Mouse (Mus musculus): ENCODE results near the gene Defb23. TPM values are rescaled to one million over a fixed set of nuclear protein-coding genes. Genes with fewer than 3 reads are reported as not detected.
"Not testable (repeated sequence)": the region's sequence is repeated elsewhere in the genome, so short reads cannot be mapped to it uniquely, and the experiment has no call there.

Gene Defb23
- total RNA-seq, 1 experiment from 2014 or later: not detected

- DNase-seq: peak; percentile 95
Measured at GRCm38 (mm10) chr2:152436983-152437860, 27.2 kb downstream of the Defb23 start.

DNA sequence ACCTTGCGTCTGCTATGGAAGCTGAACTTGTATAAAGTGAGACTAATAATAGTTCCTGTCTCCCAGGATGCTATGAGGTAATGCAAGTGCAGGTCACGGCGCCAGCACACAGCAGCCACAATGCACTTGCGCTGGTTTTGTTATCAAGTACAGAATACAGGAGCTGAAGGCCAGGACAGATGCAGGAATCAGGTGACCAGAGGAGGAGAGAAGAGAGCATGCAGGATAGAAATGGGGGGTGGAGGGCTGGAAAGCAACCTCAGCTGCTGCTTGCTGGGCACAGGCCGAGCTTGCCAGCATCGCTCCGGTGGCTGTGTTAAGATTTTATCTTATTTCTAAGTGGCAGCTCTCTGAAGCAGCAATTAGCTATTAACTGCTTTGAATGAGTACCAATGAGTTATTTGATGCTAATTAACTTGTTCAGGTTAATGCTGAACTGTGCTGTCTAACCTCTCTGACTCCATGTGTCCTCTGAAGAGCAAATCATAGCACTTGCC is 28.0 kb downstream of the Defb23 start:
- DNase-seq: peak; percentile 24

DNA sequence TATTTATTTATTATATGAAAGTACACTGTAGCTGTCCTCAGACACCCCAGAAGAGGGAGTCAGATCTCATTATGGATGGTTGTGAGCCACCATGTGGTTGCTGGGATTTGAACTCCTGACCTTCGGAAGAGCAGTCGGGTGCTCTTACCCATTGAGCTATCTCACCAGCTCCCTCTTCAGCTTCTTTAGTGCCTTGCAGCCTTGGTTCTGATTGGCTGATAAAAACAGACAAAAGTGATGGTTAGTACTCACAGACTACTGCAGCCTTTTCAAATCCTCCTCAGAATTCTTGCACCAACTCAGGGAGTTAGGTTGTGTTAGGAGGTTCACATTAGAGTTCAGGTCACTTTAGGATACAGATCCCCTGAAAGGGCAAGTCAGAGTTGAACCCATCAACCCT is 35.9 kb downstream of the Defb23 start:
- not testable (repeated sequence) for DNase-seq

GRCm38 (mm10) chr2:152427493-152427892 is 36.9 kb downstream of the Defb23 start:
- peak; percentile 52 for DNase-seq

DNA sequence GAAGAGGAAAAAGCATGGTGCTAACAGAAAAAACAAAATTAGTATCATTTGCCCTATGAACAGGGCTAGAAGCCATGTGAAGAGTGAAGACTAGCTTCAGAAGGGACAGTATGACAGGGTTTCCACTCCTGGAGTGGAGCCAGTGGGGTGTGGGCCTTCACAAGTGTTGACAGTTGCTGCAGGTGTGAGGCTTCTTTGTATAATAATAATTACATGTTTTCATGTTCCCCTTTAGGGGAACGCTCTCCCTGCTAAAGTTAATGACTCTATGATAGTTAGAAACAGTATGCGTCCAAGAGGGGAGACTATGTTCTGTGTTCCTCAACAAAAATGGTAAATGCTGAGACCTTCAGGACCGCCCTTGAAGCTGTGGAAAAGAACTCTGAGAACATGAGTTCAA is 48.6 kb downstream of the Defb23 start:
- DNase-seq: no peak

- DNase-seq: no peak
Measured at GRCm38 (mm10) chr2:152415287-152415686, 49.1 kb downstream of the Defb23 start, which contains the start of gene 6820408C15Rik. 6820408C15Rik (plus strand) TSS chr2:152415587.

DNA sequence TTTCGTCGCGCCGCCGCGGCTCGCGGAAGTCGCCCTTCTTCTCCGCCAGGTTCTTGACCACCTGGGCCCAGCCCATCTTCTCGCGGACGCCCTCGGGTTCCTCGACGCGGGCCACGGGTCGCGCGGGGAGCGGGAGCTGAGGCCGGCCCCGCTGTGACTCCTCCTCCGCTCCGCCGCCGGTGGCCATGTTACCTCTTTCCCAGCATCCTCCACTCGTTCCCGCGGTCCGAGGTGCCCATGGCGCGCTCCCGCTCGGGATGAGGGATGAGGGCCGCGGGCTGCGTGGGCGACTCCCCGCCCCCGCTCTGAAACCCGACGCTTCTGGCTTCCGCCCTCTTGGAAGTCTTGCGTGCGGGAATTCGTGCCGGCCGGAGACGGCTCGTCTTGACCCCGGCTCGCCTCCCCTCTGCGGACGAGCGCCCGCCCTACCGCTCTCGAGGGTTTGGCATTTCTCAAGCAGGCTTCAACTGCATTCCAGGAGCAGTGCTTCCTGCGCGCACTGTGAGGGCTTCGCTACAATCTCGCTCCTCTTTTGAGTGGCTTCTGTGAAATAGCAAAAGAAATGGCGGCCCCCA is 49.7 kb downstream of the Defb23 start, which contains the start of gene Zcchc3:
Gene Zcchc3 (minus strand): TSS at position 437 of the 575 bp plus-strand sequence.
- peak; percentile 94 for DNase-seq

- DNase-seq: peak; percentile 53
Measured at GRCm38 (mm10) chr2:152413765-152414584, 50.4 kb downstream of the Defb23 start.

DNA sequence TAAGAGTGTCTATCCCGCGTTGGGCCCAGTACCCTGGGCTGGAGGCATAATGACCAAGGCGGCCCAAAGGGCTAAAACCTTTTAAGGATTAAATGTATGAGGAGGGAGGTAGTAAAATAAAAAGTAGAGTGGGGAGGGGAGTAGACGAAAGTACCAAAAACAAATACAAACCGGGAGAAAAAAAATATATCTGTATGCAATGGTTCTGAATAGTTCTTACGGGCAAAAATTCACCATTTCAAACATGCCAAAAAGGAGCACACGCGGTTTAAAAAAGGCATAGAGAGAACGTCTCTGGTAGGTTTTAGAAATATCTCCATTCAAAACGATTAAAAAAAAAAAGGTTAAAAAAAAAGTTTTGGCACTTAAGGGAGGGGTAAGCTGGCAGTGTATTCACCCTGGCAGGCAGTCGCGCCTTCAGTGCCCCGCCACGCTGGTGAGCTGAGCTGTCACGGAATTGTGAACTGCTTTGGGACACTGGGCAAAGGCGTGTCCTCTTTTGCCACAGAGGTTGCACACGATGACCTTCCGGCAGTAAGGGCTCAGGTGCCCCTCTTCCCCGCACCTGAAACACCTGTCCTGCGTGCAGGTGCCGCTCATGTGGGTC is 51.2 kb downstream of the Defb23 start:
- peak; percentile 65 for DNase-seq

GRCm38 (mm10) chr2:152412526-152413157 is 51.8 kb downstream of the Defb23 start:
- DNase-seq: no peak

GRCm38 (mm10) chr2:152411471-152411870 is 52.9 kb downstream of the Defb23 start:
- DNase-seq: no peak

- peak; percentile 83 for DNase-seq
Measured at GRCm38 (mm10) chr2:152410971-152411371, 53.4 kb downstream of the Defb23 start.

- no peak for DNase-seq
Measured at GRCm38 (mm10) chr2:152409781-152410180, 54.6 kb downstream of the Defb23 start.

Other genes starting within 250 kb of the Defb23 start
- gene Csnk2a1, start 237.8 kb downstream of the Defb23 start, total RNA-seq (2021): 103 and 105 TPM in 2 replicates
- gene Tbc1d20, start 170.8 kb downstream of the Defb23 start, total RNA-seq (2021): 145 and 149 TPM in 2 replicates
- 104 and 107 TPM in 2 replicates for gene Rbck1, start 132.0 kb downstream of the Defb23 start, total RNA-seq (2021)
- 4.5 and 6.0 TPM in 2 replicates for gene Trib3, start 120.6 kb downstream of the Defb23 start, total RNA-seq (2021)
- 2.8 and 3.0 TPM in 2 replicates for gene Nrsn2, start 88.0 kb downstream of the Defb23 start, total RNA-seq (2021)
- gene Sox12, start 66.6 kb downstream of the Defb23 start, total RNA-seq (2021): 14.7 and 16.0 TPM in 2 replicates
- gene Zcchc3, start 49.6 kb downstream of the Defb23 start, total RNA-seq (2021): 8.3 and 9.9 TPM in 2 replicates
- gene 6820408C15Rik, start 49.0 kb downstream of the Defb23 start, total RNA-seq (2021): 0.37 and 0.38 TPM in 2 replicates
- gene Defb20, start 12.4 kb upstream of the Defb23 start, total RNA-seq (2021): not detected in 2 replicates
- not detected in 2 replicates for gene Defb22, start 25.5 kb upstream of the Defb23 start, total RNA-seq (2021)
- gene Defb26, start 47.1 kb upstream of the Defb23 start, total RNA-seq (2021): not detected in 2 replicates
- gene Defb28, start 53.6 kb upstream of the Defb23 start, total RNA-seq (2021): not detected in 2 replicates
- not detected in 2 replicates for gene Defb29, start 75.5 kb upstream of the Defb23 start, total RNA-seq (2021)
- gene Gm17416, start 104.7 kb upstream of the Defb23 start, total RNA-seq (2021): not detected in 2 replicates
- gene Defb21, start 108.1 kb upstream of the Defb23 start, total RNA-seq (2021): not detected in 2 replicates
- 2.0 and 2.5 TPM in 2 replicates for gene Defb19, start 115.7 kb upstream of the Defb23 start, total RNA-seq (2021)
- gene Defb45, start 134.8 kb upstream of the Defb23 start, total RNA-seq (2021): not detected in 2 replicates
- not detected in 2 replicates for gene Defb36, start 139.7 kb upstream of the Defb23 start, total RNA-seq (2021)
- gene Defb25, start 158.4 kb upstream of the Defb23 start, total RNA-seq (2021): 1.6 TPM in 1 of 2 replicates, not detected in the other
- 8.3 and 9.8 TPM in 2 replicates for gene Rem1, start 162.3 kb upstream of the Defb23 start, total RNA-seq (2021)
- gene H13, start 204.8 kb upstream of the Defb23 start, total RNA-seq (2021): 123 and 139 TPM in 2 replicates
- 26.6 and 28.0 TPM in 2 replicates for gene Mcts2, start 222.4 kb upstream of the Defb23 start, total RNA-seq (2021)